Mouse (Mus musculus) testis, postnatal 14 days (tissue): ENCODE data around the gene Mcm3ap.
A peak's percentile ranks its signal among the peaks of the same experiment; 100 is the strongest.

Experiments used
- DNase-seq: peaks from one replicate; pipeline ENCODE4 v3.0.0; 2021; ENCODE audit warnings: low spot score

Gene Mcm3ap

GRCm38 (mm10) chr10:76495501-76495900, 26.8 kb downstream of the Mcm3ap start:
- no peak for DNase-seq

DNA sequence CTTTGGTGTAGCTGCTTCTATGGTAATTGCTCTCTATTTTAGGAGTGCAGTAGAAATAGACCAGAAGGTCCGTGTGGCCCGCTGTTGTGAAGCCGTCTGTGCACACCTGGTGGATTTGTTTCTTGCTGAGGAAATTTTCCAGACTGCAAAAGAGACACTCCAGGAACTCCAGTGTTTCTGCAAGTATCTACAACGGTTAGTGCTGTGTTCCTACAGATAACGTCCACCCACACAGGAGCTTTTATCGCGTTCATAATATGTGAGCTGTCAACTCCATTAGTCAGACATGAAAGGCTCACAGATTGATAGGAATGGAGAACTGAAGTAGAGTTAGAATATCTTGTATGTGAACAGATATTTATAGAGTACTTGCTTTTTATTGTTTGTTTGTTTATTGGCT, 27.6 kb downstream of the Mcm3ap start:
- DNase-seq: no peak

DNA sequence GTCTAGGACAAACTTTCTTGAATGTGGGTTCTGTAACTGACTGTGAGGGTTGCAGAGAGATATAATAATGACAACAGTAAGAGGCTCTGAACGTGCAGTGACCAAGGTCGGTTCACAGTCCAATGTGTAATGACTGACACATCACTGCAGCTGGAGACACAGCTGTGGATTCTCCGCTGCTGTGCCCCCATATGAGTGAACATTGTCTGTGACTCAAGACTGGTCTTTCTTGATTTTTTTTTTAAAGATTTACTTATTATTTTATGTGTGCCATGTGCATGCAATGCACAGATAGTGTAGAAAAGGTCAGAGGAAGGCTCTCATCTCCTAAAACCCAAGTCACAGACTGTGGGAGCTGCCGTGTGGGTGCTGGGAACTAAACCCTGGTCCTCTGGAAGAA, 28.8 kb downstream of the Mcm3ap start:
- DNase-seq: no peak

DNA sequence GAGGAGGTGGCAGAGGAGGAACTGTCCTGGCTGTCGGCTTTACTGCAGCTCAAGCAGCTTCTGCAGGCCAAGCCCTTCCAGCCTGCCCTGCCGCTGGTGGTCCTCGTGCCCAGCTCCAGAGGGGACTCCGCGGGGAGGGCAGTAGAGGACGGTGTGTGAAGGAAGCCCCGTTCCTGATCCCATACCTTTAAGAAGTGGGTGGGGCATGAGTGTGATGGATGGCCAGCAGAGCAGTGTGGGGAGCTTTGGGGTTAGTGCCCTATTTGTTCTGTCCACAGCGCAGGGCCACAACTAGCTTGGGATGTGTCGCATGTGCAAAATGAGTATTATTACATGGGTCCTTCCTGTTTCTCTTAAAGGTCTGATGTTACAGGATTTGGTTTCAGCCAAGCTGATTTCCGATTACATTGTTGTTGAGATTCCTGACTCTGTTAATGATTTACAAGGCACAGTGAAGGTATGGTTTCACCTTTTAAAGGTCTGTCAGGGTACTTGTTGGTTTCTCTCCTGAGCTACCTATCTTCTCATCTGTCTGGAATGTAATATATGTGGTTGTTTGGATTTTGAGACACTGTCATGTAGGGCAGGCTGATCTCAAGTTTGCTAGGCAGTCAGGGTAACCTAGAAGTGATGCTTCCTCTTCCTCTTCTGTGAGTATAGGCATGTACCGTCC, 35.7 kb downstream of the Mcm3ap start:
- no peak for DNase-seq

- no peak for DNase-seq
Observed at GRCm38 (mm10) chr10:76505865-76506264, 37.1 kb downstream of the Mcm3ap start.

DNA sequence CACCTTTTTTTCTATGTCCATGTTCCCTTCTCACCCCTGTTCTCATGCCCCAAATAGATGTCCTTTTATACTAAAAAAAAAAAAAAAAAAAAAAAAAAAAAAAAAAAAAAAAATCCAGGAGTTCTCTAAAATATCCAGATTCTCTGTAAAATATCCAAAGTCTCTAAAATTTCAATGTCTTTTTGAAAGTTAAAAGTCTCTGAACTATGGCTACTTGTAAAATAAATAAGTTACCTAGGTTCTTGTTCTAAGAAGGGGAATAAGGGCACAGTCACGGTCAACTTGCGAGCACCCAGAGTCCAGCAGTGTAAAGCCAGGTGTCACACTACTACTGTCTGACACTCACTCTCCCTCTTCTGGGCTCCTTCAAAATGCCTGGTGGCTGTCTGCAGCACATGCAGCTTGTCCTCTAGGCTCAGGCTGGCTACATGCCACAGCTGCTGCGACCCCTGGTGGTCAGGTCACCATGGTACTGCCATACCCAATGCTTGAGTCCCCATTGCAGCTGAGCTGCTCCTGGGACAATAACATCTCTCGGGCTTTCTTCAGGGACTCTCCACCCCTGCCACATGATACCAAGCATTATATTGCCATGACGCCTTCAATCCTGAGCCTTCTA, 44.3 kb downstream of the Mcm3ap start:
- DNase-seq: peak; percentile 51

GRCm38 (mm10) chr10:76530922-76531321, 62.2 kb downstream of the Mcm3ap start:
- DNase-seq: no peak

DNA sequence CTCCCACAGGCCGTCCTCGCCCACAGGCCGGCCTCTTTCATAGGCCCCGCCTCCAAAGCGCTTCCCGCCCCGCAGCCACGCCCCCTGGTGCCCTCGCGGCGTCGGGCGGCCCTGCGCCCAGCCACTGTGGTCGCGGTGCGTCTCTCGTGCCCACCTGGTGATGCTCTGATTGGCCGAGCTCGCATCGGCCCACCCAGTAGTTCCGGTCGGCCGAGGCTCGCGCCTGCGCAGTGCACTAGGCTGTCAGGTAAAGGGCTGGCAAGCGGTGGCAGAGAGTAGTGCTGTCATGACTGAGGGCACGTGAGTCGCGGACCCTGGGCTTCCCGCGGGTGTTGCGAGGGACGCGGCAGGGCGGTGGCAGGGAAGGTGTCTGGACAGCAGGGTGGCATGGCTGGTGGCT, 62.6 kb downstream of the Mcm3ap start, which contains the start of gene Lss:
Gene Lss (plus strand): TSS at position 214 of the 400 bp plus-strand sequence.
- DNase-seq: peak; percentile 98

GRCm38 (mm10) chr10:76531828-76532227, 63.1 kb downstream of the Mcm3ap start:
- no peak for DNase-seq

DNA sequence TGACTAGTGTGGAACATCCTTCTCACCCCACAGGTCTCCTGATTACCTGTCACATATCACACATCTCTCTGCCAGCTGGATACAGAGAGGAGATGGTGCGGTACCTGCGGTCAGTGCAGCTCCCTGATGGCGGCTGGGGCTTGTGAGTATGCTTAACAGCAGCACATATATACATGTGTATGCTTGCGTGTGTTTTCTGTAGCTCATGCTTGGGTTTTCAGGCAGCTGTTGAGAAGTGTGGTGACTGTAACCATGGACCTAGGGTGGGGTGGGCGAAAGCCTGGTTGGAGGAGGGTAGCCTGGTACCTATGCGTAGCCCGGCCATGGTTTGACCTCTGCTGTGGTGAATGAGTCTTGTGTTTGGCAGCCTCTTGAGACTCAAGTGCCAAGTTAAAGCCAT, 66.8 kb downstream of the Mcm3ap start:
- DNase-seq: no peak

- DNase-seq: no peak
Observed at GRCm38 (mm10) chr10:76537619-76538018, 68.9 kb downstream of the Mcm3ap start.

DNA sequence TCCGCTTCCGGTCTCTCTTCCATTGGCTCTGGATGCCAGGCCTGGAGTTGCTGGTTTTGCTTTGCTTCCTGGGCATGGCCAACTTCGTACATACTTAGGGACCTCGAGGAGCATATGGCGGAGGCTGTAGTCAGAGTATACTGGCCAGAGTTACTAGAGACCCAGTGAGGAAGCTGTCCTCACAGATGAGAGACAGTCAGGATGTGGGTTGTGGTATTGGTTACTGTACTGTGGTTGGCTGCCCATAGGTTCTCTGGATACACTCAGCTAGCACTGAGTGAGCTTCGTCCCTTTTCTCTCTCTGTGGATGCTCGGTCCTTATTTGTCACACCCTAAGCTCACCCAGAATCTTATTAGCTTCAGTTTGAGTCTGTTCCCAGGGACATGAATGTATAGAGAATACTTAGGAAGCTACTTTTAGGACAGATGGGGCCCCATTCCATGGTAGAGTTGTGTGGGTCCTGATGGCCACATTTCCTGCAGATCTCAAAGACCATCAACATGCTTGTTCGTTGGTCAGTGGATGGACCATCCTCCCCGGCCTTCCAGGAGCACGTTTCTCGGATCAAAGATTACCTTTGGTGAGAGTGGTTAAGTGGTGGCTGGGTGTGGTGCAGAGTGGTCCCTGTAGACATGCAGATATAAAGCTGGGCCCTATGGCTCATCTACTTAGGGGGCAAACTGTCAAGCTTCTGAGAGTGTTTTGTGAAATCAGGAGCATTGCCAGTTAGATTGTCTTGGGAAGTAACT, 72.8 kb downstream of the Mcm3ap start:
- no peak for DNase-seq

DNA sequence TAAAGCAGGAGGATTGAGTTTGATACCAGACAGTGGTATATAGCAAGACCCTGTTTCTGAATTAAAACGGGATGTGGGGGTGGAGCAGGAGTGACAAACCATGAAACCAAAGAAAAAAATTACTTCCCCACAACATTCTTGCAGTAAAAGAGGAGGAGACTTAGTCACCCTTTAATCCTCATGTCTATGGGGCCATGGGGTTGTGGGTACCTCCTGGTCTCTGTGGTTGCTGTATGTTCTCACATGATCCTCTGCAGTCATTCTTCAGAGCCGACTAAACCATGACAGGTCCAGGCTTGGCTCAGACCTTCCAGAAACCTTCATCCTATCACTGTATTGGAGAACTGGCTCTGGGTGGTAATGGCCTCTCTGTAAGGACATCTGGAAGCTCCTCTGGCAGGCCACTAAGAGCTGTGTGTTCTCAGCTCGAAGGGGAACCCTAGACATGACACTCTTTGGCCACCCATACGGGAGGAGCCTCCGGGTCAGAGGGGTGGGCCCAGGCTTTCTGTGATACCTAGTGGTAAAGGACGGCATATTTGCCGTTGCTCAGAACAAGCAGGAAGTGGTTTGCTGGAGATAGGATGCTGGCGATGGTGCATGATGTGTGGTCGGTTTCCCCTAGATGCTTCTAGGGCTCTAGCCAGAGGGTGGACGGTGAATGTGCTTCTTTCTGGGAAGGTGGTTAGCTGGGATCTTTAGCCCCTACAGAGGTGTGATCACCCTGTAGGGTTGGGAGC, 74.1 kb downstream of the Mcm3ap start:
- no peak for DNase-seq

DNA sequence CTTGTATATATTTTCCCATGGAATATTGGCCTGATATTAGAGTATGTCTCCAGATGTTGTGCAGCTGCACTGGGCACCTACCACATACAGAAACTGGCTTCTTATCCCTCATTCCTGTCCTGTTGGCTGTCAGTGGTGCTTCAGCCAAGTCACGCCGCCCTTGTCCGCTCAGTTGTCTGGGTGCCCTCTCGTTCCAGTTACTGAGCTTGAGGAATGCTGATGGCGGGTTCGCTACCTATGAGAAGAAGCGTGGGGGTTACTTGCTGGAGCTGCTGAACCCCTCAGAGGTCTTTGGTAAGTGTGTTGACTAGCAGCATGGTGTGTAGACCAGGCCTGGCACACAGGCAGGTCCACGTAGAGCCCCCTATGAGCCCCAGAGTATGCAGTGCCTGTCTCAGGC, 77.8 kb downstream of the Mcm3ap start:
- no peak for DNase-seq

GRCm38 (mm10) chr10:76548218-76548617, 79.5 kb downstream of the Mcm3ap start:
- no peak for DNase-seq

GRCm38 (mm10) chr10:76550458-76550857, 81.7 kb downstream of the Mcm3ap start:
- no peak for DNase-seq

- DNase-seq: no peak
Observed at GRCm38 (mm10) chr10:76551556-76551955, 82.8 kb downstream of the Mcm3ap start.

DNA sequence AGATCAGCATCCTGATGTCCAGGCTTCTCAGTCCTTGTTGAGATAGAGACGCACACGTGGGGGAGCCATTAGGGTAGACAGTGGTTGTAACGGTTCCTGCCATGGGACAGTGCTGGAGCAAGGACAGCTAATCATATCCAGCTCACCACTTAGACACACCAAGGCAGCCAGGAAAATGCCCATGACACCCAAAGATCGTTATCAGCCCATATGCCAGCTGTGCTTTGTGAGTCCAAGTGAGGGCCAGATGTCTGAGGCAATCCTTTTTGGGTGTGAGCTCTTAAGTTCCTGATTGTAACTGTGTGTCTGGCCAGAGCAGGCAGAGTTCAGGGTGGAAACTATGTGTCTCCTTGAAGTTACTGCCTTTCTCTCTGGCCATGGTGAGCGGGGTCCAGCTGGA, 85.3 kb downstream of the Mcm3ap start:
- peak; percentile 12 for DNase-seq

DNA sequence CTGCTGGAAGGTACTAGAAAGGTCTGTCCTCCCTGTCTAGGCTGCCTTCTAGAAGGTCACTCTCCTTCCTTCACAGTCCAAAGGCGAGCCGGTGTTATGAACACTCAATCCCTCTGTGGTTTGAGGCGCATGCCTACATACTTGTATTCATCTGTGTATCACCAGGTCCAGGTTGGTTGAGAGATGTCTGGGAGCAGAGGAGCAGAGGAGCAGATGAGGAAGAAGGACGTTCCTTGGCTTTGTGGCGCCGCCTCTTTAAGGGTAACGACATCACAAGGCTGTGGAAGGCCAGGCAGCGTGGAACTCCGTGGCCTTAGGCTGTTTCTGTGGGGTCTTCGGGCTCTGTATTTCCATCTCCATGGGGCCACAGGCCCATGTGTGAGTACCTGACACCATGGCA, 93.2 kb downstream of the Mcm3ap start, which contains the start of gene Spatc1l:
Gene Spatc1l (plus strand): TSS at position 301 of the 400 bp plus-strand sequence.
- no peak for DNase-seq
